Mouse (Mus musculus) embryonic facial prominence, embryonic 13.5 days (tissue): Measurements from ENCODE around the gene Tnfsf13. TPM values are rescaled to one million over a fixed set of nuclear protein-coding genes. Genes with fewer than 3 reads are reported as not detected.

Experiments
- ATAC-seq: fragments of 200-750 bp; cut with Nextera tagmentation; 2 replicates; pipeline ENCODE4 v1.8.0; 2017; ENCODE audit warnings: low read depth; ENCODE audit not compliant: insufficient number of reproducible peaks, insufficient read depth, low FRiP score, low TSS enrichment
- H3K27ac ChIP-seq: fragments of 300-500 bp; sonication (generic); 2 replicates; pipeline ENCODE4 v1.5.1; 2015; ENCODE audit warnings: moderate library complexity, mild to moderate bottlenecking, inconsistent platforms
- H3K27me3 ChIP-seq: fragments of 300-500 bp; sonication (generic); 2 replicates; pipeline ENCODE4 v1.6.1; 2015; ENCODE audit warnings: mild to moderate bottlenecking, inconsistent platforms
- H3K36me3 ChIP-seq: fragments of 300-500 bp; sonication (generic); 2 replicates; pipeline ENCODE4 v1.6.1; 2015; ENCODE audit warnings: mild to moderate bottlenecking, inconsistent platforms
- H3K4me1 ChIP-seq: fragments of 300-500 bp; sonication (generic); 2 replicates; pipeline ENCODE4 v1.6.1; 2015; ENCODE audit warnings: inconsistent platforms
- H3K4me2 ChIP-seq: fragments of 300-500 bp; sonication (generic); 2 replicates; pipeline ENCODE4 v1.6.1; 2015; ENCODE audit warnings: moderate library complexity, mild to moderate bottlenecking, inconsistent platforms
- H3K4me3 ChIP-seq: fragments of 300-500 bp; sonication (generic); 2 replicates; pipeline ENCODE4 v1.5.1; 2015; ENCODE audit warnings: mild to moderate bottlenecking, inconsistent platforms
- H3K9ac ChIP-seq: fragments of 300-500 bp; sonication (generic); 2 replicates; pipeline ENCODE4 v1.6.1; 2015; ENCODE audit warnings: mild to moderate bottlenecking, inconsistent platforms
- H3K9me3 ChIP-seq: fragments of 300-500 bp; sonication (generic); 2 replicates; pipeline ENCODE4 v1.6.1; 2016; ENCODE audit warnings: inconsistent platforms
- WGBS: fragments of 180-500 bp; shearing (Covaris S2); methylation state at CpG from one replicate; pipeline ENCODE4 v1.1.7; 2015; ENCODE audit warnings: mixed read lengths; 5-methylcytosine and 5-hydroxymethylcytosine counted together
- polyA plus RNA-seq: library from polyadenylated mRNA; unstranded; fragments of >200 nt; fragmentation: Nextera tagmentation; extraction: Ambion mirVana; gene quantifications from 2 replicates; pipeline ENCODE4 v1.2.1, GENCODE M21; 2015

The Tnfsf13 gene
- polyA plus RNA-seq, 1 experiment from 2014 or later = 0.21 TPM

GRCm38 (mm10) chr11:69686377-69686776 lies 793 bp upstream of the Tnfsf13 start:
- peaks cover 31% of the 10 kb centered on the region for H3K4me1 ChIP-seq
- H3K9me3 ChIP-seq = no peaks in the 10 kb centered on the region
- H3K4me3 ChIP-seq = no peak overlapping the region
- no peak overlapping the region for H3K27ac ChIP-seq
- ATAC-seq = no peak
- no peak overlapping the region for H3K9ac ChIP-seq
- 14% methylated on average over 4 of the region's 4 CpGs for WGBS
- H3K27me3 ChIP-seq = no peaks in the 10 kb centered on the region
- H3K36me3 ChIP-seq = no peaks in the 10 kb centered on the region
- no peak overlapping the region for H3K4me2 ChIP-seq

- 81% methylated on average over 6 of the region's 6 CpGs for WGBS
- no peaks in the 10 kb centered on the region for H3K9me3 ChIP-seq
- no peak for ATAC-seq
- peaks cover 5% of the 10 kb centered on the region for H3K36me3 ChIP-seq
- H3K4me1 ChIP-seq = peaks cover 43% of the 10 kb centered on the region
- no peak overlapping the region for H3K4me2 ChIP-seq
- H3K9ac ChIP-seq = peak overlapping the region; percentile 51
- H3K27ac ChIP-seq = no peak overlapping the region; the same call in 1 of the 2 replicates
- H3K27me3 ChIP-seq = no peaks in the 10 kb centered on the region
- H3K4me3 ChIP-seq = no peak overlapping the region
Observed at GRCm38 (mm10) chr11:69684936-69685335, 648 bp downstream of the Tnfsf13 start.

- 77% methylated on average over 12 of the region's 12 CpGs for WGBS
- no peaks in the 10 kb centered on the region for H3K27me3 ChIP-seq
- ATAC-seq = no peak
- peak overlapping the region; percentile 97; the same call in 1 of the 2 replicates for H3K27ac ChIP-seq
- H3K9me3 ChIP-seq = no peaks in the 10 kb centered on the region
- H3K4me1 ChIP-seq = peaks cover 49% of the 10 kb centered on the region
- H3K36me3 ChIP-seq = peaks cover 11% of the 10 kb centered on the region
- no peak overlapping the region for H3K4me2 ChIP-seq
- peak overlapping the region; percentile 51 for H3K9ac ChIP-seq
- no peak overlapping the region for H3K4me3 ChIP-seq
Observed at GRCm38 (mm10) chr11:69684128-69684745, 1.3 kb downstream of the Tnfsf13 start.

- peak overlapping the region; percentile 81 for H3K4me3 ChIP-seq
- peak overlapping the region; percentile 92; the same call in 1 of the 2 replicates for H3K9ac ChIP-seq
- H3K4me1 ChIP-seq = peaks cover 54% of the 10 kb centered on the region
- H3K27ac ChIP-seq = peak overlapping the region; percentile 97
- no peak for ATAC-seq
- peaks cover 16% of the 10 kb centered on the region for H3K36me3 ChIP-seq
- no peaks in the 10 kb centered on the region for H3K27me3 ChIP-seq
- H3K9me3 ChIP-seq = no peaks in the 10 kb centered on the region
- H3K4me2 ChIP-seq = peak overlapping the region; percentile 93
- 66% methylated on average over 7 of the region's 7 CpGs for WGBS
Observed at GRCm38 (mm10) chr11:69683576-69683975, 2.0 kb downstream of the Tnfsf13 start.

DNA sequence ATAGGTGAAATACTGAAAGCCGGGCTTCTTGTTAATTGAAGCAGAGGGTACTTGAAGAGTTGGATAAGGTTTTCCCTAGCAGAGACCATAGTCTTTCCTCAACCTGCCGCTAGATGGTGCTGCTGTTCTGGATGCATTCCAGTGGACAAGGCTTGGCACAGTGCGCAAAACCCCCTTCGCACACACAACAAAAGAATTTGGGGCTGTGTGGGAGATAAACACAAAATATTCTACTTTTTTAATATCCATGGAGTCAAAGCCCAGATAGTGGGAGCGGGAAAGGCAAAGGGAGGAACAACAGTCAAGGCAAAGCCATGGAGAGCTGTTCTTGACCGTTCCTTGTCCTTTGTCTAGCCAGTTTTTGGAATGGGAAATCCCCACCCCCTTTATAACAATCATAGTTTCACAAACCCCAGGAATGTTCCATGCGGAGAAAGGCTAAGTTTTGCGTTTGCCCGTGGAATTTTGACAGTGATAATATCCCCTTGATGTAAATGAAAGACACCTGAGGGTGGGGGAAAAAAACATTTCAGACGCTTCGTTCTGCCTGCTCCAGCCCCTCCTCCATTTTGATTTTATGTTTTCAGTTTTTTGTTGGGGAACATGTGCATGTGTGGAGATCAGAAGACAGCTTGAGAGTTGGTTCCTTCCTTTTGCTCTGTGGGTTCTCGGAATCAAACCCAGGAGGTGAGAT lies 2.6 kb downstream of the Tnfsf13 start:
- 8% methylated on average over 12 of the region's 12 CpGs for WGBS
- Histone ChIP-seq H3K9ac (peak overlapping the region; percentile 92), H3K9me3 (no peaks in the 10 kb centered on the region), H3K4me2 (peak overlapping the region; percentile 93), H3K27ac (peak overlapping the region; percentile 97), H3K4me1 (peaks cover 54% of the 10 kb centered on the region), H3K4me3 (peak overlapping the region; percentile 81), H3K36me3 (peaks cover 22% of the 10 kb centered on the region), H3K27me3 (no peaks in the 10 kb centered on the region)
- no peak for ATAC-seq

DNA sequence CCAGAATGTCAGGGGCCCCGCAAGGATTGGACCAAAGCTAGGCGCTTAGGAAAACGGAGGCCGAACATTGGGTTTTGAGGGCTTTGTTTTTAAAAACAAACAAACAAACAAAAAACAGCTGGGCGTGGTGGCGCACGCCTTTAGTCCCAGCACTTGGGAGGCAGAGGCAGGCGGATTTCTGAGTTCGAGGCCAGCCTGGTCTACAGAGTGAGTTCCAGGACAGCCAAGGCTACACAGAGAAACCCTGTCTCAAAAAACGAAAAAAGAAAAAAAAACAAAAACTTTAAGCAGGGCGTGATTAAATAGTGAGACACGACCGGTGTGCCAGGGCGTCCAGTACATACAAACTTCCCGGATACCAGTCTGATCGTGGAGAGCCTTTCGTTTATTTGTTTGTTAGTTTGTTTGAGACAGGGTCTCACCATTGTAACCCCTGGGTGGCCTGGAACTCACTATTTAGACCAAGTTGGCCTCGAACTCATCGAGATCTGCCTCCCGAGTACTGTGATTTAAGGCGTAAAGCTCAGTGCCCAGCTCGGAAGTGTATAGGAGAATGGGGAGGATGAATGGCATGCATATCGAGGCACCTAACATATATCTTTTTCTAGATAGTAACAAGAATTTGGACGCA lies 3.3 kb downstream of the Tnfsf13 start:
- no peak for ATAC-seq
- Histone ChIP-seq H3K27me3 (no peaks in the 10 kb centered on the region), H3K4me1 (peaks cover 54% of the 10 kb centered on the region), H3K4me3 (peak overlapping the region; percentile 81), H3K4me2 (peak overlapping the region; percentile 93), H3K36me3 (peaks cover 29% of the 10 kb centered on the region), H3K27ac (peak overlapping the region; percentile 97), H3K9ac (peak overlapping the region; percentile 92), H3K9me3 (no peaks in the 10 kb centered on the region)
- WGBS = 26% methylated on average over 24 of the region's 24 CpGs

DNA sequence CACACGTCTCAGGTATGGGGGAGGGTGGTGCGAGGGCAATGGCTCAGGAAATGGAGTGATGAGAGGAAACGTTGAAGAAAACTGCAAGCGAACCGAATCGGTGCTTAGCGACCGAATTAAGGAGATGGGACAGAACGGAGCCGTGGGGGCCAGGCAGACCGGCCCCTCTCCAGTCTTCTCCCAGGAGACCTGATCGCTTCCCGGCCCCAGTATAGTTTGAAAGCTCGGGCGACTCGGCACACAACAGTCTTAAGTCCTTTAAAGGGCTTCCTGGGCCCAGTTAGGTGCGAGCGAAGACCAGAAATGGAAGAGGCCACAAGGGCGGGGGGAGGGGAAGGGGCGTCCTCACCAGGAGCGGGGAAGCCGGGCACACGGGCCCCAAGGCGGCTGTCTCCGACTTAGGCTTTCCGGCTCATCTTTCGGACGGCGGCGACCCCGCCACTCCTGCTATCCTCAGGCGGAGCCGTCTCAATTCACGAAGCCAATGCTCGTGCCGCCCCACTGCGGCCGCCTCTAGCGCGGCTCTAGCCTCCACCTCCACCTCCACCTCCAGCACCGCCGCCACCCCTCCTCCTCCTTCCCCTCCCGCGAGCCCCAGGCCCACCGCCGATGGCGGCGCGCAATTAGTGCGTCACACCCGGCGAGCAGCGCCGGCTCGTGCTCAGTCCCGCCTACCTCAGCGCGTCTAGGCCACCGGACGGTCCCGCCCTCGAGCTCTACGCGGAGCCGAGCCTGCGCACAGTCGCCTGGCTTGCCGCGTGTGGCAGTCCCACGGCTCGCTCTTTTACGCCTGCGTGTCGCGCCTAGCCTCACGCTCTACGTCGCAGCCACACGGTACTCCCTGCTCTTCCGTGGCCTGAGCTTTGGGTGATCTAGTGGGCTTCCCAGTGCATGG lies 4.0 kb downstream of the Tnfsf13 start, which contains the start of gene Senp3:
Senp3 (minus strand) TSS at position 771 of the 895 bp plus-strand sequence.
- peak within 1 kb of the TSS; percentile 97 for H3K27ac ChIP-seq
- no peaks in the 10 kb centered on the region for H3K9me3 ChIP-seq
- H3K27me3 ChIP-seq = no peaks in the 10 kb centered on the region
- peaks cover 51% of the 10 kb centered on the region for H3K4me1 ChIP-seq
- H3K4me2 ChIP-seq = peak within 1 kb of the TSS; percentile 93
- peaks cover 36% of the 10 kb centered on the region for H3K36me3 ChIP-seq
- peak within 1 kb of the TSS; percentile 81 for H3K4me3 ChIP-seq
- WGBS = under 1% methylated on average over 79 of the region's 80 CpGs
- H3K9ac ChIP-seq = peak within 1 kb of the TSS; percentile 92
- peak; percentile 92 for ATAC-seq

DNA sequence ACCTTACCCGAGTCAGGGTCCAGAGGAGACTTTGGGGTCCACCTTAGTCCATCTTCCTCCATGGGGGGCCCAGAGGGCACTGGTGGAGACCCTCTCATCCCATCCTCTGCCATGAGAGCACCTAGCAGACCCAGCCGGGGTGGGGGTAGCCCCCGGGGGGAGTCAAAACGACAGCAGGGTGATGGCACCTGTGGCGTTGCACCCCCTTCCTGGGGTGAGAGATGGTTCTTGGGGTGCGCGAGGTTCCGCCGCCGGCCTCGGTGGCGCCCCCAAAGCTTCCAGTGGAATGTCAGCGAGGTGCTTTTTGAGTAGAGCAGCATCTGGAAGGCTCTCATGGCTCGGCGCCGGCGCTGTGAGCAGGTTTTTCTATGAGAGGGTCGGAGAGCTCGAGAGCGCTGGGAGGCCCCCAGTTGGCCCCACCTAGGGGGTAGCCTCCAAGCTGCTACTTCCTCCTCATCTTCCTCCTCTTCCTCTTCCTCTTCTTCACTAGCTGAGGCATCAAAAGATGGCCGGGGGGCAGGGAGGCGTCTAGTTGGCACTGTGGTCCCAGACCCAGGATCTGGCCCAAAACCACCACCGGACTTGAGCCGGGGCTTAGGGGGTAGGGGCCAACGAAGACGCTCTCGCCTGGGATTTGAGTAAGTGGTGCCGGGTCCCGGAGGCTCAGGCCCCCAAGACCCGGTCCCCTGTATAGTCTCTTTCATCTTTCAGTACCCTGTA lies 5.3 kb downstream of the Tnfsf13 start:
- H3K9ac ChIP-seq = peak overlapping the region; percentile 92; the same call in 1 of the 2 replicates
- peaks cover 40% of the 10 kb centered on the region for H3K4me1 ChIP-seq
- ATAC-seq = no peak

DNA sequence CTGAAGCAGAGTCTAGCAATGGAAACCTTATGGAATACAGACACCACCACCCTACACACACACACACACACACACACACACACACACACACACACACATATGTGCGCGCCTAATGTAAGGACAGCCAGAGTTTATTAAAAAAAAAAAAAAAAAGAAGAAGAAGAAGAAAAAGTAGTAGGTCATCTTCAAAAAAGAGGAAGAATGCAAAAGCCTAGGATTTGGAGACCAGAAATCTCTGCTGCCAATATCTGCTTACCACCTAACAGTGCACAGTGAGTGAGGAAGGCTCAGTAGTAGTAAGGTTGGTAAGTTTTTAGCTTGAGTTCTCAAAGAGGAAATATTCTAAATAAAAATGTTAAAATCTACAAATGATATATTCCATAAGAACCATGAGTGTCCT lies 6.4 kb downstream of the Tnfsf13 start:
- H3K4me3 ChIP-seq = 0 out of 2 replicates have a peak overlapping the region, but pooled peaks have one; percentile 6
- H3K4me2 ChIP-seq = peak overlapping the region; percentile 17; the same call in 1 of the 2 replicates
- no peak for ATAC-seq
- H3K27me3 ChIP-seq = no peaks in the 10 kb centered on the region
- no peaks in the 10 kb centered on the region for H3K9me3 ChIP-seq
- H3K9ac ChIP-seq = peak overlapping the region; percentile 28; the same call in 1 of the 2 replicates
- H3K4me1 ChIP-seq = peaks cover 40% of the 10 kb centered on the region
- H3K27ac ChIP-seq = no peak overlapping the region
- WGBS = 100% methylated on average over 2 of the region's 2 CpGs
- peaks cover 60% of the 10 kb centered on the region for H3K36me3 ChIP-seq

More for the DNA sequence above, 5.3 kb downstream of the Tnfsf13 start:
- Histone ChIP-seq H3K27ac (no peak overlapping the region; the same call in 1 of the 2 replicates), H3K27me3 (no peaks in the 10 kb centered on the region), H3K4me2 (peak overlapping the region; percentile 93), H3K36me3 (peaks cover 48% of the 10 kb centered on the region), H3K9me3 (no peaks in the 10 kb centered on the region), H3K4me3 (peak overlapping the region; percentile 81)
- 91% methylated on average over 30 of the region's 30 CpGs for WGBS

DNA sequence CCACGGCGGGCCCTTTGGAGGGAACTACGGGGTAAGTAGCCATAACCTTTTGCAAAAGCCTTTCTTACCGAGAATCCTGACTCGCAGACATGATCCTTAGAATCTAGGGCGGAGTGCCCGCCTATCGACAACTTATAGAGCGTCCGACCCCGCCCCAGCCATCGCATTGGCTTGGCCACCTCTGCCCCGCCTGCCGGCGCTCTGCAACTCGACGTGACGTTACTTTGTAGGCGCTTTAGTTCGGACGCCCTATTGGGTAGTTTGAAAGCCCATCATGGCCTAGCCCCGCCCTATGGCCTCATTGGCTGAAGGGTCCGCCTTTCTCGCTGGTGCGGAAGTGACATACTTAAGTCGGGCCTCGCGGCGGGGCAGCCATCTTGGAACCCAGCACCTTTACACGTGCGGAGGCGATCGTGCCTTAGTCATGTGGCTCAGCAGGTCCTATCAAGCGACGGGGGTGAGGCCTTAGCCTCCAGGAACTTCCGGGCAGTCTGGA lies 13.3 kb downstream of the Tnfsf13 start, which contains the start of gene Eif4a1:
Eif4a1 (minus strand) TSS at position 213 of the 496 bp plus-strand sequence.
- under 1% methylated on average over 36 of the region's 36 CpGs for WGBS
- Histone ChIP-seq H3K4me1 (peaks cover 23% of the 10 kb centered on the region), H3K36me3 (peaks cover 77% of the 10 kb centered on the region), H3K4me2 (peak within 1 kb of the TSS; percentile 87), H3K9me3 (no peaks in the 10 kb centered on the region), H3K4me3 (peak within 1 kb of the TSS; percentile 100), H3K27me3 (no peaks in the 10 kb centered on the region), H3K27ac (peak within 1 kb of the TSS; percentile 98), H3K9ac (peak within 1 kb of the TSS; percentile 100)
- ATAC-seq = peak; percentile 98
